Mouse (Mus musculus): ENCODE measurements around the gene Unc5b.
A peak's percentile ranks its signal among the peaks of the same experiment; 100 is the strongest.
"Not testable (repeated sequence)": the region's sequence is repeated elsewhere in the genome, so short reads cannot be mapped to it uniquely, and the experiment has no call there.

Unc5b gene

GRCm38 (mm10) chr10:60831379-60831778 lies at the start of gene Unc5b:
TSS of gene Unc5b (minus strand) at chr10:60831581.
- peak; percentile 23 to 44 for DNase-seq

- no peak for DNase-seq
Measured at GRCm38 (mm10) chr10:60879817-60880216, 48.4 kb upstream of the Unc5b start.

GRCm38 (mm10) chr10:60877075-60877474 lies 45.7 kb upstream of the Unc5b start:
- DNase-seq, result no peak

GRCm38 (mm10) chr10:60875011-60875410 lies 43.6 kb upstream of the Unc5b start:
- DNase-seq, result no peak

- no peak for DNase-seq
Measured at GRCm38 (mm10) chr10:60863318-60863717, 31.9 kb upstream of the Unc5b start.

GRCm38 (mm10) chr10:60862477-60863293 lies 31.3 kb upstream of the Unc5b start:
- DNase-seq, result no peak

GRCm38 (mm10) chr10:60845271-60845670 lies 13.9 kb upstream of the Unc5b start:
- not testable (repeated sequence) for DNase-seq

- no peak for DNase-seq
Measured at GRCm38 (mm10) chr10:60838816-60839215, 7.4 kb upstream of the Unc5b start.

- DNase-seq, result no peak
Measured at GRCm38 (mm10) chr10:60834949-60835348, 3.6 kb upstream of the Unc5b start.

GRCm38 (mm10) chr10:60832664-60833173 lies 1.3 kb upstream of the Unc5b start:
- no peak for DNase-seq

- DNase-seq, result no peak
Measured at GRCm38 (mm10) chr10:60830556-60831350, 628 bp downstream of the Unc5b start.

- no peak for DNase-seq
Measured at GRCm38 (mm10) chr10:60830000-60830399, 1.4 kb downstream of the Unc5b start.

- DNase-seq, result no peak
Measured at GRCm38 (mm10) chr10:60829071-60829470, 2.3 kb downstream of the Unc5b start.

- no peak for DNase-seq
Measured at GRCm38 (mm10) chr10:60827901-60828670, 3.3 kb downstream of the Unc5b start.

- DNase-seq, result no peak
Measured at GRCm38 (mm10) chr10:60827266-60827665, 4.1 kb downstream of the Unc5b start.

GRCm38 (mm10) chr10:60826461-60827237 lies 4.7 kb downstream of the Unc5b start:
- no peak for DNase-seq

GRCm38 (mm10) chr10:60825955-60826354 lies 5.4 kb downstream of the Unc5b start:
- no peak for DNase-seq

- no peak for DNase-seq
Measured at GRCm38 (mm10) chr10:60823744-60824143, 7.6 kb downstream of the Unc5b start.

GRCm38 (mm10) chr10:60822641-60823425 lies 8.5 kb downstream of the Unc5b start:
- DNase-seq, result no peak

GRCm38 (mm10) chr10:60821736-60822358 lies 9.5 kb downstream of the Unc5b start:
- DNase-seq, result no peak

GRCm38 (mm10) chr10:60821311-60821710 lies 10.1 kb downstream of the Unc5b start:
- DNase-seq, result no peak
